Mouse (Mus musculus) midbrain, embryonic 14.5 days (tissue): Measurements from ENCODE around the gene 2700097O09Rik. TPM values are rescaled to one million over a fixed set of nuclear protein-coding genes. Genes with fewer than 3 reads are reported as not detected.

Experiments used
- ATAC-seq: fragments of 200-750 bp; cut with Nextera tagmentation; 2 replicates; pipeline ENCODE4 v1.8.0; 2017; ENCODE audit warnings: moderate number of reproducible peaks, moderate library complexity; ENCODE audit not compliant: low FRiP score, low TSS enrichment
- DNase-seq: peaks from one replicate; pipeline ENCODE4 v3.0.0-alpha.2; 2015
- H3K27ac ChIP-seq: fragments of 300-500 bp; sonication (generic); replicated peaks from 2 replicates; pipeline ENCODE4 v1.5.1; 2014; ENCODE audit warnings: mild to moderate bottlenecking, low read depth, low read length, moderate library complexity
- H3K27me3 ChIP-seq: fragments of 300-500 bp; sonication (generic); 2 replicates; pipeline ENCODE4 v1.6.1; 2014; ENCODE audit warnings: low read length, control low read depth, mixed read lengths; ENCODE audit not compliant: control insufficient read depth, insufficient read depth
- H3K36me3 ChIP-seq: fragments of 300-500 bp; sonication (generic); 2 replicates; pipeline ENCODE4 v1.6.1; 2014; ENCODE audit warnings: low read length, control low read depth; ENCODE audit not compliant: control insufficient read depth, insufficient read depth
- H3K4me1 ChIP-seq: fragments of 300-500 bp; sonication (generic); 2 replicates; pipeline ENCODE4 v1.6.1; 2014; ENCODE audit warnings: mild to moderate bottlenecking, antibody characterized with exemption, low read length, control low read depth; ENCODE audit not compliant: control insufficient read depth, insufficient read depth
- H3K4me2 ChIP-seq: fragments of 300-500 bp; sonication (generic); 2 replicates; pipeline ENCODE4 v1.6.1; 2014; ENCODE audit warnings: mild to moderate bottlenecking, low read length, moderate library complexity
- H3K4me3 ChIP-seq: fragments of 300-500 bp; sonication (generic); replicated peaks from 2 replicates; pipeline ENCODE4 v1.5.1; 2014; ENCODE audit warnings: low read depth, low read length
- H3K9ac ChIP-seq: fragments of 300-500 bp; sonication (generic); replicated peaks from 2 replicates; pipeline ENCODE4 v1.6.1; 2014; ENCODE audit warnings: mild to moderate bottlenecking, low read length, moderate library complexity
- H3K9me3 ChIP-seq: fragments of 300-500 bp; sonication (generic); 2 replicates; pipeline ENCODE4 v1.6.1; 2016; ENCODE audit warnings: low read length, control low read depth, mixed read lengths; ENCODE audit not compliant: control insufficient read depth
- WGBS: fragments of 180-500 bp; shearing (Covaris S2); extraction: QIAGEN DNeasy Blood & Tissue Kit; methylation state at CpG from one replicate; pipeline ENCODE4 v1.1.7; 2014; 5-methylcytosine and 5-hydroxymethylcytosine counted together
- polyA plus RNA-seq: library from polyadenylated mRNA; unstranded; fragments of >200 nt; fragmentation: Nextera tagmentation; extraction: Ambion mirVana; gene quantifications from 2 replicates; pipeline ENCODE4 v1.2.1, GENCODE M21; 2014

The 2700097O09Rik gene
- polyA plus RNA-seq, 1 experiment from 2014 or later = 31.8 TPM

DNA sequence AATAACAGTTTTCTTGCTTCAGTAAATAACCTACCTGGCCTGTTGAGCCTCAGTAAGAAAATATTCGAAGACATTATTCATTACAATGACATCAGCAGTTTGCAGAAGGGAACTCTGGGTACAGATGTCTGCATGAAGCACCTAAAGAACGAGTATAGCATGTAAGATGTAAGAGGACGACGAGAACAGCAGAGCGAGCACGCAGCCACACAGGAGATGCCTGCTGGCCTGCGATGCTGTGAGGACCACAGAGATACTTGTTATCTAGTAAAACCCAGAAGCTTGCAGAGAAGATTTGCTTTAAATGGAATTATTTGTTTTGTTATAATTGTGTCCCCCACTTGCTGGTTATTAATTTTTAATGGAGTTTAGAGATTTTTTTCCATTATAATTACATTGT lies 26.6 kb downstream of the 2700097O09Rik start:
- Histone ChIP-seq H3K4me2 (no peak overlapping the region), H3K27ac (no peak overlapping the region), H3K9ac (no peak overlapping the region), H3K9me3 (no peaks in the 10 kb centered on the region), H3K36me3 (0 out of 2 replicates have a peak, but pooled peaks cover 6% of the 10 kb centered on the region), H3K27me3 (no peaks in the 10 kb centered on the region), H3K4me3 (no peak overlapping the region), H3K4me1 (no peaks in the 10 kb centered on the region)
- 93% methylated on average over 7 of the region's 7 CpGs for WGBS
- no peak for DNase-seq
- ATAC-seq = no peak

DNA sequence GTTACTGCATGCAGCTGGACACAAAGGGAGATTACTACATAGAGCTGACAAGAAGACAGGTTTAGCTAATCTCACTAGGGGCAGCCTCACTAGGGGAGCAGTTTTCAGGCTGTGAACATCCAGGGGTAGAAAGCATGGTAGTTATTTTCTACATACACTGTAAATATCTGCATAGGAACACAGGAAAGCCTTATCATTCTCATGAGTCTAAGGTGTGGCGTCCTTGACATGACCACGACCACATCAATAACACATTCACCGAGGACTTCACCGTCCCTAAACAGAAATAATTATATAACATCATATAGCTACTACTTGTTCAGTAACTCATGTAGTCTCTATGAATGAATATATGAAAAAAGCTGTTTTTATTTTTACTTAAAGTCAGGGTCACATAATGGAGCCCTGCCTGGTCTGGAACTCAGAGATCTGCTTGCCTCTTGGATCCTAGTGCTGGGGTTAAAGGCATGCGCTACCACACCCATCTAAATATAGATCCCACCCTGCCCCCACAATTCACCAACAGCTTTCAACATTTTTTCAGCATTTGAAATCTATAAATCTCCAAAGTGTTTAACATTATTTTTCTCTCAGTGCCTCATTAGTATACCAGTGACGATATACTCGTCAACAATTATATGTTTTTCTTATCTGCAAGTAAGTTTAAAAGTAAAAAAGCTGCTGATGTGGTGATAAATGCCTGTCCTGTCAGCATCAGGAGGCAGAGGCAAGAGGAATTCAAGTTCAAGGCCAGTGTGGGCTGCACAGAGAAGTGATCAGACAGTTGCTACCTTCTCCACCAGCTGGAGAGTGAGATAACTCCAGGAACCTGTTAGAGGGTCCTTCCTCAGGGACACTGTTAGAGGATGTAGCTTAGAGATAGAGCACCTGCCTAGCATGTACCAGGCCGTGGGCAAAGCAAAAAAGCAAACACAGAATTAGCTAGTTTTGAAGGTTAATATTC lies 28.4 kb downstream of the 2700097O09Rik start:
- DNase-seq (no peak), ATAC-seq (no peak)
- 94% methylated on average over 8 of the region's 8 CpGs for WGBS
- Histone ChIP-seq H3K9ac (no peak overlapping the region), H3K4me1 (no peaks in the 10 kb centered on the region), H3K27me3 (no peaks in the 10 kb centered on the region), H3K4me2 (no peak overlapping the region), H3K9me3 (no peaks in the 10 kb centered on the region), H3K27ac (no peak overlapping the region), H3K4me3 (no peak overlapping the region), H3K36me3 (0 out of 2 replicates have a peak, but pooled peaks cover 6% of the 10 kb centered on the region)

DNA sequence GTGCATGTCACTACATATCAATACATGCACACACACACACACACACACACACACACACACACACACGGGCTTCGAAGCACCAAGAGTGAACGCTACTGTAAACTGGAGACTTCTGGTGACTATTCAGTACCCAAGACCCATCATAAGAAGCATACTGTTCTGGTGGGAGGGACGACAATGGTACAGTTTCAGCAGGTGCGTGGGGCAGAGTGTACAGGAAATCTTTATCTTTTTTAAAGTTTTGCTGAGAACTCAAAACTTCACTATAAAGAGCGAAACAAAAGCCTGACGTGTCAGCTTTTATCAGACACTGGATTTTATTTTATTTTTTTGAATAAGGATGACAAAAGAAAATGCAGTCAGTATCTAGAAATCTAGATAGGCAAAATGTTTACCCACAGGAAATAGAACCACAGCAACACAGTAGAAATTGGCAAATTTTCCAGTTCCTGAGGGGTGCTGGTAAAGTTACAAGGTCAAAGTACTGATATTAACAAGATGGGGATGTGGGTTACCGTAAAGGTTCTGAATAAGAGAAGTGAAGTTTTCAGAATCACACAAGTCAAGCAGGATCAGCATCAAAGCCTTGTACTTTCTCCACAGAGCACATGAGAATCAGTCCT lies 30.1 kb downstream of the 2700097O09Rik start:
- WGBS = 95% methylated on average over 8 of the region's 8 CpGs
- peaks cover 12% of the 10 kb centered on the region; the same call in 1 of the 2 replicates for H3K36me3 ChIP-seq
- no peak overlapping the region for H3K4me2 ChIP-seq
- ATAC-seq (no peak), DNase-seq (no peak)
- H3K27ac ChIP-seq = no peak overlapping the region
- no peaks in the 10 kb centered on the region for H3K27me3 ChIP-seq
- no peak overlapping the region for H3K9ac ChIP-seq
- no peaks in the 10 kb centered on the region for H3K9me3 ChIP-seq
- H3K4me3 ChIP-seq = no peak overlapping the region
- no peaks in the 10 kb centered on the region for H3K4me1 ChIP-seq

GRCm38 (mm10) chr12:55041011-55041410 lies 38.9 kb downstream of the 2700097O09Rik start:
- Histone ChIP-seq H3K27me3 (no peaks in the 10 kb centered on the region), H3K4me2 (no peak overlapping the region), H3K9ac (no peak overlapping the region), H3K4me3 (no peak overlapping the region), H3K27ac (no peak overlapping the region), H3K9me3 (no peaks in the 10 kb centered on the region), H3K4me1 (no peaks in the 10 kb centered on the region), H3K36me3 (peaks cover 10% of the 10 kb centered on the region; the same call in 1 of the 2 replicates)
- no peak for DNase-seq
- 88% methylated on average over 15 of the region's 15 CpGs for WGBS
- ATAC-seq = no peak

DNA sequence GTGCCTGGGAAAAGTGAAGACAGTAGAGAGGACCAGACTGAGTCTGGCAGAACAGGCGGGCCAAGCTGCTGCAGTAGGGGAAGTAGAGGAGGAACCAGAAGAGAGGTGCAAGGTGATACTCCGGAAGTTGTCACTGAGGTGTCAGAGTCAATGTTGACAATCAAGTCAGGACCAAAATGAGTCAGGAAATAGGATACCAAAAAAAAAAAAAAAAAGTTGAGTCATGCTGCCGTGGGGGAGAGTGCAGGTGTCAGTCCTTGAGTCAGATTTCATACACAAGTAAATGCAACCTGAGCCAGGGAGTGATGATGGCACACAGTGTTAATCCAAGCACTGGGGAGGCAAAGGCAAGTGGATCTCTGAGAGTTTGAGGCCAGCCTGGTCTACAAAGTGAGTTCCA lies 52.8 kb downstream of the 2700097O09Rik start:
- no peak overlapping the region for H3K9ac ChIP-seq
- DNase-seq (no peak), ATAC-seq (no peak)
- 73% methylated on average over 3 of the region's 3 CpGs for WGBS
- no peak overlapping the region for H3K4me3 ChIP-seq
- H3K4me1 ChIP-seq = no peaks in the 10 kb centered on the region
- no peaks in the 10 kb centered on the region for H3K9me3 ChIP-seq
- H3K36me3 ChIP-seq = no peaks in the 10 kb centered on the region
- no peaks in the 10 kb centered on the region for H3K27me3 ChIP-seq
- H3K4me2 ChIP-seq = no peak overlapping the region
- no peak overlapping the region for H3K27ac ChIP-seq

DNA sequence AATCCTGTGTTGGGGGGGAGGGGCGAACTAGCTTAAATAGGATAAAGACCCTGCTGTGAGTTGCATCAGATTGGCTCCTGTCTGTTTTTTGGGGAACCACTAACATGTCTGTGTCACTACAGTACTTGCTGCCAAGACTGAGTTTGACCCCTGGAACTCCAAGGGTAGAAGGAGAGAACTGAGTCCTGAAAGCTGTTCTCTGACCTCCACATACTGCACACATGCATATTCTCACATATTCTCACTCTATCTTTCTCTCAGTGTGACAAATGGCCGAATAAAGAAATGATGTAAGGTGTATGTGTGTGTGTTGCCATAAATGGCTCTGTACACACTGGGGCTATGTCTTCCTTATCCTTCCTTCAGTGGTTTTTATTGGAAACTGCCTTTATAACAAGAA lies 56.6 kb downstream of the 2700097O09Rik start:
- WGBS = 79% methylated on average over 2 of the region's 2 CpGs
- ATAC-seq = no peak
- H3K27ac ChIP-seq = no peak overlapping the region

DNA sequence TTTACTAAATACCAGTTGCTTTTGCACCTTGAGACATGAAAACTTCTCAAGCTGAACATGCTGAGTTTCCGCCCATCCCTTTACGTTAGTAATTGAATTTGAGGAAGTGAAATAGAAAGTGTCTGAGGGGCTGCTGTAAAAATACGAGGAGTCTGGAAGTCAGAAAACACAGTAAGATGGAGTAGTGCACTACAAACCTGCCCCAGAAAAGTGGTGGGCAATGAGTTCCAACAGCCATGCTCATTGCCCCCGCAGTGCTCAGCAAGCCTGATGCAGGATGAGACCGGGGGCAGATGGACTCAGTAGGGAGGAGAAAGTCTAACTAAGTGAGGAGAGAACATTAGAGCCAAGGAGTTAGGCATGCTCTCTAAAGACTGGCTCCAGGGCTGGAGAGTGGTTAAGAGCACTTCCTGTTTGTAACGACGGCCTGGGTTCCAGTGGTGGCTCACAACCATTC lies 60.5 kb downstream of the 2700097O09Rik start:
- no peak overlapping the region for H3K4me2 ChIP-seq
- 92% methylated on average over 7 of the region's 7 CpGs for WGBS
- no peaks in the 10 kb centered on the region for H3K36me3 ChIP-seq
- no peaks in the 10 kb centered on the region for H3K9me3 ChIP-seq
- ATAC-seq (no peak), DNase-seq (no peak)
- H3K9ac ChIP-seq = no peak overlapping the region
- H3K4me1 ChIP-seq = no peaks in the 10 kb centered on the region
- no peak overlapping the region for H3K27ac ChIP-seq
- H3K4me3 ChIP-seq = no peak overlapping the region
- no peaks in the 10 kb centered on the region for H3K27me3 ChIP-seq

More for the DNA sequence above, 56.6 kb downstream of the 2700097O09Rik start:
- Histone ChIP-seq H3K27me3 (no peaks in the 10 kb centered on the region), H3K36me3 (no peaks in the 10 kb centered on the region), H3K4me2 (no peak overlapping the region), H3K4me3 (no peak overlapping the region), H3K9ac (no peak overlapping the region), H3K9me3 (no peaks in the 10 kb centered on the region), H3K4me1 (no peaks in the 10 kb centered on the region)
- no peak for DNase-seq

DNA sequence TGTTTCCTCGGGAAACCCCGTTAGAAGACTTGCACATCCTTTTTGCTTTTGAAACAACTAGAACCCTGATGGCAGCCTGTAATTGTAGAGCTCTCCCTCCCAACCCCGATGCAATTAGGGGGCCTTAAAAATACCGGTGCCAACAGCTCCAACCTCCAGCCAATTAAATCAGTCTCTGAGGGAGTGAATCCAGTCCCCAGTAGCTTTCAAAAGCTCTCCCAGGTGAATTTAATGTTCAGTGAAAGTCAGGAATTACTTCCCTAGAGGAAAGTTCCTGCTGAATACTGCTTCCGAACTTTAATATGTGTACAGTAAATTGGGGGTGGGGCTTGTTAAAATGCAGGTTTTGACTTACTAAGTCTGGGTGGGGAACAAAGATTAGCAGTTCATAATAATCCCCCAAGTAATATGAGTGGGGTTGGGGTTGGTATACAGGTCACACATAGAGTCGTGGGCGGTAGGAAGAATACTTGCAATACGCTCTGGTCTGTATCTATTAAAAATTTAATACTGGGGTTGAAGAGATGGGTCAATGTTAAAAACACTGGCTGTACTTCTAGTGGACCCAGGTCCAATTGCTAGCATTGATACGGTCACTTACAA lies 62.7 kb downstream of the 2700097O09Rik start:
- Histone ChIP-seq H3K4me1 (no peaks in the 10 kb centered on the region), H3K9me3 (no peaks in the 10 kb centered on the region), H3K4me3 (no peak overlapping the region), H3K9ac (no peak overlapping the region), H3K27me3 (no peaks in the 10 kb centered on the region), H3K27ac (no peak overlapping the region), H3K36me3 (no peaks in the 10 kb centered on the region), H3K4me2 (no peak overlapping the region)
- no peak for ATAC-seq
- WGBS = 64% methylated on average over 9 of the region's 9 CpGs
- peak; percentile 0 for DNase-seq
